26 mouse cellular contexts compared by ENCODE assay signal in genomic region chr9:83300500-83300899, GRCm38 (mm10).
A peak's percentile ranks its signal among the peaks of the same experiment; 100 is the strongest.
DNase-seq lines count a peak whose midpoint lies in the region; ATAC-seq and TF ChIP-seq lines count a peak whose summit lies in the region.
"Had no signal": no experiment of that assay in that cellular context is flagged by ENCODE, and none has a peak within 500 bp of the region (broad histone marks: within the 10 kb centered on the region; RNA-seq: fewer than 3 reads in every experiment).

No protein-coding gene starts in this region.

- no peak for TF ChIP-seq EP300 in CH12.LX (IDR thresholded peaks at IDR 0.05; ENCODE audit: low read length)

- no peaks in the 10 kb centered on the region for H3K79me2 ChIP-seq in CH12.LX (replicated peaks; ENCODE audit: control insufficient read depth, extremely low read depth, insufficient read depth, poor library complexity, severe bottlenecking)

- ATAC-seq in granulocyte monocyte progenitor cell, adult 5-6 weeks (replicated peaks; ENCODE audit: poor library complexity, severe bottlenecking) = peak; percentile 61
- ATAC-seq: activated CD4-positive, CD25-positive, alpha-beta regulatory T cell, adult 4 months; CD4-positive, CD25-positive, alpha-beta regulatory T cell, adult 4 months; forebrain, embryonic 13.5 days; forebrain, embryonic 16.5 days; hindbrain, postnatal 0 days; inflammation-experienced regulatory T-cells, adult 6 months had no signal

- H3K27me3 ChIP-seq in CH12.LX (replicated peaks) = no peaks in the 10 kb centered on the region
- H3K27me3 ChIP-seq: forebrain, embryonic 13.5 days had no signal

- TF ChIP-seq CTCF in CH12.LX (conservative IDR thresholded peaks at IDR 0.05 in 1 of 2, IDR thresholded peaks at IDR 0.05 in 1 of 2; ENCODE audit: low read depth in 2 of 2, low read length in 2 of 2) = no peak

- 0 out of 2 replicates have a peak overlapping the region, but pooled peaks have one; percentile 38 for H3K4me2 ChIP-seq in CH12.LX (ENCODE audit: insufficient read depth, low read depth, poor library complexity, severe bottlenecking)
- H3K4me2 ChIP-seq: forebrain, embryonic 13.5 days; heart, embryonic 13.5 days; hindbrain, embryonic 14.5 days had no signal

- no peak for TF ChIP-seq RAD21 in CH12.LX (IDR thresholded peaks at IDR 0.05; ENCODE audit: low read depth, low read length)

- no peaks in the 10 kb centered on the region for H3K9me3 ChIP-seq in CH12.LX (replicated peaks; ENCODE audit: low read length)
- H3K9me3 ChIP-seq: forebrain, embryonic 10.5 days; forebrain, embryonic 13.5 days; heart, embryonic 10.5 days; heart, embryonic 13.5 days had no signal

- H3K27ac ChIP-seq in CH12.LX (ENCODE audit: insufficient read depth, low read depth) = no peak overlapping the region
- H3K27ac ChIP-seq: forebrain, embryonic 10.5 days; forebrain, embryonic 13.5 days; heart, adult 2 months; heart, embryonic 10.5 days; heart, embryonic 13.5 days; hindbrain, embryonic 14.5 days; hindbrain, postnatal 0 days had no signal

- dilution Hi-C loops in CH12.LX (cut with MboI; ENCODE audit: extremely low pct_ligation_motif_present, extremely low pct_unique_long_range_greater_than_20kb, low sequenced_read_pairs) = no loop called here

- no peak for TF ChIP-seq POLR2A in CH12.LX (IDR thresholded peaks at IDR 0.05; ENCODE audit: low read depth, low read length)

- H3K4me1 ChIP-seq in CH12.LX (ENCODE audit: control insufficient read depth in 1 of 2, insufficient read depth in 2 of 2) = peaks cover 0 to 54% of the 10 kb centered on the region in 2 experiments; a peak in 2 of 4 replicates
- H3K4me1 ChIP-seq: forebrain, embryonic 13.5 days; heart, embryonic 10.5 days had no signal

- H3K4me3 ChIP-seq in CH12.LX (replicated peaks in 1 of 3; ENCODE audit: low read depth in 2 of 3, low read length in 2 of 3, poor library complexity in 1 of 3) = no peak overlapping the region
- H3K4me3 ChIP-seq: forebrain, embryonic 10.5 days; forebrain, embryonic 13.5 days; heart, adult 2 months; heart, embryonic 10.5 days; heart, embryonic 13.5 days had no signal

- DNase-seq in CH12.LX (ENCODE audit: extremely low read depth) (peak; percentile 21), adipocyte (ENCODE audit: low spot score) (peak; percentile 12)
- no peak for DNase-seq in kidney, postnatal 4 days
- no peak for DNase-seq in layer of hippocampus, adult 11-12 months (ENCODE audit: low spot score)
- DNase-seq in urinary bladder, postnatal 10 days (ENCODE audit: low spot score) = no peak
- DNase-seq: adrenal gland, postnatal 10 days; adrenal gland, postnatal 36 days; cerebellum, adult 11-12 months; cerebellum, adult 8-10 months; cerebellum, postnatal 10 days; cerebellum, postnatal 36 days; gastrocnemius, postnatal 25 days; heart, adult 2 months; heart, postnatal 14 days; heart, postnatal 4 days had no signal

- no peak overlapping the region for H3K9ac ChIP-seq in CH12.LX (ENCODE audit: insufficient read depth, low read depth)
- H3K9ac ChIP-seq: forebrain, embryonic 13.5 days; heart, embryonic 13.5 days; hindbrain, embryonic 14.5 days had no signal

- in situ Hi-C loops in CH12.LX (cut with MboI; ENCODE audit: low pct_ligation_motif_present, low pct_unique_long_range_greater_than_20kb, low sequenced_read_pairs) = no loop called here

- no peaks in the 10 kb centered on the region for H3K36me3 ChIP-seq in CH12.LX (replicated peaks in 1 of 2; ENCODE audit: control insufficient read depth in 1 of 2, insufficient read depth in 1 of 2, low read length in 1 of 2)
- H3K36me3 ChIP-seq: forebrain, embryonic 10.5 days; heart, embryonic 10.5 days; heart, embryonic 13.5 days had no signal

TF ChIP-seq in CH12.LX, 34 proteins besides CTCF, POLR2A, EP300 and RAD21:
- TF ChIP-seq TCF12 (IDR thresholded peaks at IDR 0.05; ENCODE audit: low read depth, low read length) (no peak), BHLHE40 (IDR thresholded peaks at IDR 0.05; ENCODE audit: low read depth, low read length) (no peak), GABPA (IDR thresholded peaks at IDR 0.05; ENCODE audit: insufficient replicate concordance, low read depth, low read length) (no peak), ZKSCAN1 (IDR thresholded peaks at IDR 0.05; ENCODE audit: borderline replicate concordance, low read depth, low read length) (no peak), HCFC1 (IDR thresholded peaks at IDR 0.05; ENCODE audit: low read depth, low read length) (no peak), RCOR1 (conservative IDR thresholded peaks at IDR 0.05; ENCODE audit: low read depth, low read length) (no peak), NELFE (IDR thresholded peaks at IDR 0.05; ENCODE audit: low read depth, low read length) (no peak), KAT2A (IDR thresholded peaks at IDR 0.05; ENCODE audit: insufficient replicate concordance, low read length) (no peak), MYC (IDR thresholded peaks at IDR 0.05; ENCODE audit: low read depth, low read length) (no peak), TBP (conservative IDR thresholded peaks at IDR 0.05; ENCODE audit: low read depth, low read length) (no peak), MXI1 (IDR thresholded peaks at IDR 0.05; ENCODE audit: low read depth, low read length) (no peak), JUND (conservative IDR thresholded peaks at IDR 0.05; ENCODE audit: low read depth, low read length) (no peak), CHD1 (IDR thresholded peaks at IDR 0.05; ENCODE audit: low read depth, low read length) (no peak), SMC3 (IDR thresholded peaks at IDR 0.05; ENCODE audit: low read depth, low read length) (no peak), MEF2A (IDR thresholded peaks at IDR 0.05; ENCODE audit: borderline replicate concordance, low read depth, low read length) (no peak), IRF4 (IDR thresholded peaks at IDR 0.05; ENCODE audit: low read depth, low read length) (no peak), MAZ (IDR thresholded peaks at IDR 0.05; ENCODE audit: low read depth, low read length) (no peak), SIN3A (IDR thresholded peaks at IDR 0.05; ENCODE audit: low read length) (no peak), USF1 (IDR thresholded peaks at IDR 0.05; ENCODE audit: low read depth, low read length) (no peak)

Comparison
In these comparisons a context has a peak if more than half of its experiments do, and no peak if none do; other contexts are left out.
1. DNase-seq: peak in CH12.LX (single experiment) and adipocyte (single experiment); none in kidney, postnatal 4 days (0 of 2), layer of hippocampus, adult 11-12 months (single experiment) and urinary bladder, postnatal 10 days (single experiment).